Mouse (Mus musculus) CH12.LX (cell line): ENCODE data around the gene Trir. TPM values are rescaled to one million over a fixed set of nuclear protein-coding genes. Genes with fewer than 3 reads are reported as not detected.
A peak's percentile ranks its signal among the peaks of the same experiment; 100 is the strongest.

Source experiments
- DNase-seq: peaks from one replicate; pipeline ENCODE4 v3.0.0-alpha.2; 2013; ENCODE audit errors: extremely low read depth
- H3K27ac ChIP-seq: 2 replicates; pipeline ENCODE4 v1.5.1; 2012; ENCODE audit warnings: low read depth, mild to moderate bottlenecking, control low read depth, moderate library complexity; ENCODE audit not compliant: insufficient read depth
- H3K27me3 ChIP-seq: replicated peaks from 2 replicates; pipeline ENCODE3; 2012; ENCODE audit warnings: inconsistent platforms
- H3K36me3 ChIP-seq, 2 experiments: replicated peaks in 1 of 2; 2 replicates each; pipeline versions ENCODE3 to v1.6.1; 2012; ENCODE audit warnings: inconsistent platforms in 1 of 2, low read length in 1 of 2, mild to moderate bottlenecking in 1 of 2, mixed read lengths in 1 of 2, moderate library complexity in 1 of 2; ENCODE audit not compliant: control insufficient read depth in 1 of 2, insufficient read depth in 1 of 2
- H3K4me1 ChIP-seq, 2 experiments: 2 replicates each; pipeline ENCODE4 v1.6.1; 2012; ENCODE audit warnings: inconsistent platforms in 1 of 2, moderate library complexity in 1 of 2; ENCODE audit not compliant: insufficient read depth in 2 of 2, control insufficient read depth in 1 of 2
- H3K4me2 ChIP-seq: 2 replicates; pipeline ENCODE4 v1.6.1; 2012; ENCODE audit warnings: low read depth, mild to moderate bottlenecking, control low read depth; ENCODE audit not compliant: poor library complexity, insufficient read depth, severe bottlenecking
- H3K4me3 ChIP-seq, 3 experiments: fragments of 150-350 bp in 1 of 3; sonication (generic) in 1 of 3; replicated peaks in 1 of 3; 2 replicates each; pipeline versions ENCODE3 to v1.5.1; 2011 to 2012; ENCODE audit warnings: low read depth in 2 of 3, low read length in 2 of 3, mild to moderate bottlenecking in 2 of 3, moderate library complexity in 2 of 3, control low read depth in 1 of 3, improper control_type of control experiment in 1 of 3, inconsistent platforms in 1 of 3, mixed read lengths in 1 of 3; ENCODE audit not compliant: poor library complexity in 1 of 3
- H3K79me2 ChIP-seq: replicated peaks from 2 replicates; pipeline ENCODE4 v1.6.1; 2012; ENCODE audit warnings: mild to moderate bottlenecking, moderate library complexity; ENCODE audit not compliant: control insufficient read depth, poor library complexity, insufficient read depth, severe bottlenecking; ENCODE audit errors: extremely low read depth
- H3K9ac ChIP-seq: 2 replicates; pipeline ENCODE4 v1.6.1; 2012; ENCODE audit warnings: low read depth, mild to moderate bottlenecking, control low read depth, moderate library complexity; ENCODE audit not compliant: insufficient read depth
- H3K9me3 ChIP-seq: replicated peaks from 2 replicates; pipeline ENCODE3; 2012; ENCODE audit warnings: low read length, inconsistent platforms, mixed read lengths
- BHLHE40 ChIP-seq: IDR thresholded peaks from 2 replicates; pipeline ENCODE4 v1.6.1; 2011; ENCODE audit warnings: mild to moderate bottlenecking, low read depth, low read length, improper control_type of control experiment
- CHD2 ChIP-seq: IDR thresholded peaks from 2 replicates; pipeline ENCODE4 v1.6.1; 2011; ENCODE audit warnings: low read length, improper control_type of control experiment
- CTCF ChIP-seq, 2 experiments: IDR thresholded peaks in 1 of 2; conservative IDR thresholded peaks in 1 of 2; 2 replicates each; pipeline ENCODE4 v1.5.1; 2011 to 2012; ENCODE audit warnings: low read depth in 2 of 2, low read length in 2 of 2, improper control_type of control experiment in 1 of 2, inconsistent platforms in 1 of 2, mild to moderate bottlenecking in 1 of 2, moderate library complexity in 1 of 2
- ELF1 ChIP-seq: IDR thresholded peaks from 2 replicates; pipeline ENCODE4 v1.6.1; 2014; ENCODE audit warnings: low read depth, mild to moderate bottlenecking, inconsistent platforms, low read length, improper control_type of control experiment
- EP300 ChIP-seq: IDR thresholded peaks from 2 replicates; pipeline ENCODE4 v1.6.1; 2011; ENCODE audit warnings: low read length, improper control_type of control experiment
- GABPA ChIP-seq: IDR thresholded peaks from 2 replicates; pipeline ENCODE4 v1.6.1; 2012; ENCODE audit warnings: low read depth, low read length, improper control_type of control experiment, inconsistent platforms; ENCODE audit not compliant: insufficient replicate concordance
- HCFC1 ChIP-seq: IDR thresholded peaks from 2 replicates; pipeline ENCODE4 v1.6.1; 2012; ENCODE audit warnings: low read depth, mild to moderate bottlenecking, inconsistent platforms, low read length, improper control_type of control experiment
- IRF4 ChIP-seq: IDR thresholded peaks from 2 replicates; pipeline ENCODE4 v1.6.1; 2014; ENCODE audit warnings: low read depth, mild to moderate bottlenecking, inconsistent platforms, low read length, improper control_type of control experiment
- KAT2A ChIP-seq: IDR thresholded peaks from 2 replicates; pipeline ENCODE4 v1.6.1; 2012; ENCODE audit warnings: low read length, improper control_type of control experiment, inconsistent platforms; ENCODE audit not compliant: insufficient replicate concordance
- MAFK ChIP-seq: IDR thresholded peaks from 2 replicates; pipeline ENCODE4 v1.6.1; 2011; ENCODE audit warnings: low read length, improper control_type of control experiment; ENCODE audit not compliant: insufficient replicate concordance
- MAX ChIP-seq: IDR thresholded peaks from 2 replicates; pipeline ENCODE4 v1.6.1; 2011; ENCODE audit warnings: low read length, improper control_type of control experiment
- MEF2A ChIP-seq: IDR thresholded peaks from 2 replicates; pipeline ENCODE4 v1.6.1; 2014; ENCODE audit warnings: low read depth, mild to moderate bottlenecking, inconsistent platforms, low read length, improper control_type of control experiment, borderline replicate concordance
- MXI1 ChIP-seq: IDR thresholded peaks from 2 replicates; pipeline ENCODE4 v1.6.1; 2011; ENCODE audit warnings: mild to moderate bottlenecking, low read depth, low read length, improper control_type of control experiment
- PAX5 ChIP-seq: IDR thresholded peaks from 2 replicates; pipeline ENCODE4 v1.6.1; 2012; ENCODE audit warnings: low read length, inconsistent platforms, mixed read lengths
- POLR2A ChIP-seq: IDR thresholded peaks from 2 replicates; pipeline ENCODE4 v1.6.1; 2011; ENCODE audit warnings: low read depth, mild to moderate bottlenecking, improper control_type of control experiment, low read length
- RAD21 ChIP-seq: IDR thresholded peaks from 2 replicates; pipeline ENCODE4 v1.6.1; 2011; ENCODE audit warnings: low read depth, mild to moderate bottlenecking, low read length, improper control_type of control experiment, moderate library complexity
- RCOR1 ChIP-seq: conservative IDR thresholded peaks from 2 replicates; pipeline ENCODE4 v1.6.1; 2012; ENCODE audit warnings: low read depth, mild to moderate bottlenecking, inconsistent platforms, low read length, improper control_type of control experiment
- SMC3 ChIP-seq: IDR thresholded peaks from 2 replicates; pipeline ENCODE4 v1.6.1; 2011; ENCODE audit warnings: low read depth, low read length, improper control_type of control experiment
- USF1 ChIP-seq: IDR thresholded peaks from 2 replicates; pipeline ENCODE4 v1.6.1; 2014; ENCODE audit warnings: low read depth, mild to moderate bottlenecking, inconsistent platforms, low read length, improper control_type of control experiment
- USF2 ChIP-seq: conservative IDR thresholded peaks from 2 replicates; pipeline ENCODE4 v1.6.1; 2011; ENCODE audit warnings: low read depth, low read length, improper control_type of control experiment
- ZKSCAN1 ChIP-seq: IDR thresholded peaks from 2 replicates; pipeline ENCODE4 v1.6.1; 2012; ENCODE audit warnings: low read depth, inconsistent platforms, low read length, improper control_type of control experiment, borderline replicate concordance
- ZNF384 ChIP-seq: IDR thresholded peaks from 2 replicates; pipeline ENCODE4 v1.6.1; 2012; ENCODE audit warnings: low read depth, low read length, improper control_type of control experiment, inconsistent platforms
- dilution Hi-C: fragments of 300-500 bp; cut with MboI; formaldehyde crosslinking; loops from 2 replicates; pipeline ENCODE4 v1.14.3; 2020; ENCODE audit warnings: low sequenced_read_pairs; ENCODE audit not compliant: extremely low pct_unique_long_range_greater_than_20kb, extremely low pct_ligation_motif_present
- in situ Hi-C: fragments of 300-500 bp; cut with MboI; formaldehyde crosslinking; loops from 3 replicates; pipeline ENCODE4 v1.14.3; 2019; ENCODE audit warnings: low sequenced_read_pairs, low pct_ligation_motif_present, low pct_unique_long_range_greater_than_20kb, mixed read lengths
- polyA plus RNA-seq: library from polyadenylated mRNA; unstranded; fragments of >175 nt; gene quantifications from 2 replicates; pipeline ENCODE4 v1.2.1, GENCODE M21; 2012; ENCODE audit warnings: low read depth; ENCODE audit not compliant: insufficient read length
- total RNA-seq, 2 experiments: library from RNA; depleted of rRNA; stranded (reverse); fragments of 300-350 nt in 1 of 2; fragments of >200 nt in 1 of 2; gene quantifications; 2 replicates each; pipeline ENCODE4 v1.2.3; 2012 to 2014

Trir gene
- total and polyA plus RNA-seq, 3 experiments = 151 to 209 (median 185) TPM

DNA sequence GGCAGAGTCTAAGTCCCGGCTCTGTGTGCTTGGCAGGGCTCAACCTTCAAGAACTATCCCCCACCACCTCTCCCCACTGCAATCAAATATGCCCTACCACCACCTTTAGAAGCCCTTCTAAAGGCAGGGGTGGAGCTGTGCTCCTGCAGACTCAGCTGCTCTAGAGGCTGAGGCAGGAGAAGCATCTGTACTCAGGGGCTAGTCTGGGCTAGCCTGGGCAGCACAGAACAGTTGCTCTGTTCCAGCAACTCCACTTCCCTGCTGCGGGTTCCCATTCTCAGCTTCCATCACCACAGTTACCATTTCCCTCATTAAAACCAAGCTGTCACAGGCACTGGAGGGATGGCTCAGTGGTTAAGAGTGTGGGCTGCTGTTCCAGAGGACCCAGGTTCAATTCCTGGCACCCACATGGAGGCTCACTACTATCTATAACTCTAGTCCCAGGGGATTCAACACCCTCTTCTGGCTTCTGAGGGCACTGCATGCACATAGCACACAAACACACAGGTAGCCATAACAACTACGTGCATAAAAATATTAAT is 5.0 kb upstream of the Trir start:
- in situ Hi-C loops = no loop called here
- Histone ChIP-seq H3K36me3 (peaks cover 60 to 75% of the 10 kb centered on the region in 2 experiments), H3K9ac (no peak overlapping the region), H3K4me2 (no peak overlapping the region), H3K27me3 (no peaks in the 10 kb centered on the region), H3K4me3 (no peak overlapping the region), H3K4me1 (peaks cover 4 to 34% of the 10 kb centered on the region in 2 experiments), H3K9me3 (no peaks in the 10 kb centered on the region), H3K79me2 (peaks cover 14% of the 10 kb centered on the region), H3K27ac (no peak overlapping the region)
- dilution Hi-C loops = no loop called here
- 0 out of 2 replicates have a peak, but pooled peaks have one; percentile 27 for TF ChIP-seq KAT2A
- no peak for TF ChIP-seq MAX
- peak in 1 of 2 experiments; percentile 46; a peak in 2 of 4 replicates for TF ChIP-seq CTCF (conservative IDR thresholded peaks at IDR 0.05 in 1 of 2, IDR thresholded peaks at IDR 0.05 in 1 of 2; ENCODE audit: low read depth in 2 of 2, low read length in 2 of 2)
- peak; percentile 48 for DNase-seq

DNA sequence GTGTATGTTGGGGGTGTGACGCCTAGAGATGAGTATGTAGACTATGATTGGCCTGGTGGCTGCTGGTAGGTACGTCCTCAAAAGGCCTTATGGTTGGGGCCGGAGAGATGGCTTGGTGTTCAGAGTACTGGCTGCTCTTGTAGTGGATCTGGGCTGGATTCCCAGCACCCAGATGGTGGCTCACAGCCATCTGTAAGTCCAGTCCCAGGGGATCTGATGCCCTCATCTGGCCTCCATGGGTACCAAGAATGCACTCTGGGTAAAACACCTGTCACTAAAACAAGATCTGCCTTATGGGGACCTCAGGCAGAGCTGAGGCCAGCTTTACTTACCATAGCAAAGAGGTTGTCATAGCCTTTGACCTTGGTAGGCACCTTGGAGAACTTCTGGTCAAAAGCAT is 2.8 kb upstream of the Trir start:
- Histone ChIP-seq H3K9ac (no peak overlapping the region; the same call in 1 of the 2 replicates), H3K9me3 (no peaks in the 10 kb centered on the region), H3K4me3 (peak overlapping the region in 1 of 3 experiments; percentile 78), H3K27me3 (no peaks in the 10 kb centered on the region), H3K27ac (no peak overlapping the region), H3K4me1 (peaks cover 7 to 43% of the 10 kb centered on the region in 2 experiments), H3K36me3 (peaks cover 48 to 56% of the 10 kb centered on the region in 2 experiments), H3K79me2 (peaks cover 33% of the 10 kb centered on the region), H3K4me2 (peak overlapping the region; percentile 84; the same call in 1 of the 2 replicates)
- in situ Hi-C loops (no loop called here), dilution Hi-C loops (no loop called here)
- no peak for DNase-seq
- TF ChIP-seq SMC3 (no peak), CHD2 (no peak), KAT2A (no peak), HCFC1 (no peak), BHLHE40 (no peak), RCOR1 (no peak)

DNA sequence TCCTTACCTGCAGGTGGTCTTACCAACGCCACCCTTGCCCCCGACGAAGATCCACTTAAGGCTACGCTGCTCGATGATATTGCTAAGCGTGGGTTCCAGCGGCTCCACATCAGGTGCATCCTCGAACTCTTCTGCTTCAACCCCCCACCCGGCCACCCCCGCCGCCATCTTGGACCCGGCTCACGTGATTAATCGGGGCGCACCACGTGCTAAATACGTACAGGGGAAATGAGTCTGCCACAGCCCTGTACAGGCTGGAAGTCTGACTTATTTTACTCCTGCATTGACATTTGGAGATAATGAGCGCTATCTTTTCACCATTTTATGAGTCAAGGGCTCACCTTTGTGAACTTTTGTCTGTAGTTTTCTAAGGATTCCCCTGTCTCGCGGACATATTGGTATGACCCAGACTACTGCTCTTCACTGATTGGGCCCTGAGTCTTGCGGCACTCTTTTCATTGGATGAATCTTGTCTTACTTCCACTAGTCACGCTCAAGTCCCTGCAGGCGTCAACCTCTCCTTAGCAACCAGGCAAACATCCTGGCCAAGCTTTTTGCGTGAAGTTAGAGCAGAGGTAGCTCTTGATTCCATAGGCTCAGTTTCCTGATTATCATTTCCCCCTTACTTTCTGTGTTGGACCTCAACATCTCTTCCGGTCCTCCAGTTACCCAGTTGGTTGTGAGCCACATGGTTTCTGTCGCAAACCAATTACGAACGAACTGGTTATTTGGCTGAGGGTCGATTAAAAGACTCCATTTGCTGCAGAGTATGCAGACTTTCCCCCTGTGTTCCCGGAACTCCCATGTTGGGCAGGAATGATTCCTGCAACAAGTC is 1.3 kb upstream of the Trir start, which contains the start of gene Asna1:
Gene Asna1 (minus strand): TSS at position 184 of the 835 bp plus-strand sequence.
- Histone ChIP-seq H3K36me3 (peaks cover 46 to 56% of the 10 kb centered on the region in 2 experiments), H3K79me2 (peaks cover 47% of the 10 kb centered on the region), H3K4me3 (peak within 1 kb of the TSS; percentile 78 to 97 (median 95)), H3K4me1 (peaks cover 10 to 57% of the 10 kb centered on the region in 2 experiments), H3K27ac (peak within 1 kb of the TSS; percentile 25; the same call in 1 of the 2 replicates), H3K9ac (peak within 1 kb of the TSS; percentile 91), H3K4me2 (peak within 1 kb of the TSS; percentile 98), H3K27me3 (no peaks in the 10 kb centered on the region), H3K9me3 (no peaks in the 10 kb centered on the region)
- in situ Hi-C loops = loop anchor here (5.0 kb wide), 1 partner anchor 33 kb away; the partner anchor contains the start of gene Hook2
- peak; percentile 97 for DNase-seq
- dilution Hi-C loops = no loop called here
- TF ChIP-seq RCOR1 = peak; percentile 61; the same call in 1 of the 2 replicates
- peak; percentile 96 for TF ChIP-seq BHLHE40
- TF ChIP-seq MAFK = no peak
- TF ChIP-seq MXI1 = peak; percentile 83
- no peak for TF ChIP-seq IRF4
- TF ChIP-seq HCFC1 = peak; percentile 81
- TF ChIP-seq MEF2A = no peak
- TF ChIP-seq PAX5 = no peak
- peak; percentile 23; the same call in 1 of the 2 replicates for TF ChIP-seq ELF1
- no peak for TF ChIP-seq ZKSCAN1
- TF ChIP-seq KAT2A = no peak
- no peak for TF ChIP-seq ZNF384
- no peak for TF ChIP-seq GABPA
- TF ChIP-seq USF2 = peak; percentile 70
- TF ChIP-seq SMC3 = no peak
- TF ChIP-seq RAD21 = no peak
- TF ChIP-seq USF1 = peak; percentile 88
- no peak for TF ChIP-seq CTCF (conservative IDR thresholded peaks at IDR 0.05 in 1 of 2, IDR thresholded peaks at IDR 0.05 in 1 of 2; ENCODE audit: low read depth in 2 of 2, low read length in 2 of 2)
- TF ChIP-seq EP300 = no peak
- peak; percentile 77 for TF ChIP-seq POLR2A
